Mouse (Mus musculus): ENCODE measurements around the gene Slbp. TPM values are rescaled to one million over a fixed set of nuclear protein-coding genes. Genes with fewer than 3 reads are reported as not detected.

Slbp gene
- total and polyA plus RNA-seq, 3 experiments = 233 to 731 (median 255) TPM

DNA sequence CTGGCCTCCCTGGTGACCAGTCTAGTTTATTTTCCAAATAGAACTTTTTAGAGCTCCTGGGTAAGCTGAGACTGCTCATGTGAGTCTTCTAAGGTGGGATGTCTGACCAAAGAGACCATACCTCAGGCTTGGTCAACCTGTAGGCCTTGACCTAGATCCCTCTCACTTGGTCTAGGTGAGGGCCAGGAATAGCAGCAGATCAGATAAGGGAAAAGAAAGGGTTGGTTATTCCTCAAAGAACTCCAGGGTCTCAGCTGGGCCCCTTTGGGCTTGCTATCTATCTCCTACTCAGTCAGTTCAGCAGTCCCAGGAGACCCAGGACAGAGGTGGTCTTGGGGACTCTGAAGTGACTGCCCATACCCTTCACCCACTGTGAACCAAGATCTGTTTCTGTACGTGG is 45.2 kb upstream of the Slbp start:
- Histone ChIP-seq H3K27ac (ENCODE audit: control insufficient read depth, low read depth, low read length) (no peak overlapping the region), H3K4me1 (ENCODE audit: control insufficient read depth in 1 of 2, insufficient read depth in 2 of 2, low read length in 2 of 2) (no peaks in the 10 kb centered on the region), H3K9ac (ENCODE audit: control insufficient read depth, low read depth, low read length, poor library complexity, severe bottlenecking) (no peak overlapping the region), H3K36me3 (ENCODE audit: control insufficient read depth in 1 of 2, insufficient read depth in 2 of 2, low read length in 2 of 2) (no peaks in the 10 kb centered on the region), H3K4me3 (ENCODE audit: control insufficient read depth in 1 of 2, insufficient read depth in 1 of 2, low read depth in 2 of 2, low read length in 2 of 2) (no peak overlapping the region), H3K79me2 (ENCODE audit: control insufficient read depth, insufficient read depth, low read length, poor library complexity) (no peaks in the 10 kb centered on the region), H3K27me3 (ENCODE audit: control insufficient read depth in 1 of 2, insufficient read depth in 2 of 2, low read length in 2 of 2) (peaks cover 2 to 11% of the 10 kb centered on the region in 2 experiments), H3K9me3 (replicated peaks; ENCODE audit: insufficient read depth, low read length) (no peaks in the 10 kb centered on the region)
- TF ChIP-seq MAZ (IDR thresholded peaks at IDR 0.05; ENCODE audit: low read depth, low read length) = no peak
- TF ChIP-seq GATA1 (IDR thresholded peaks at IDR 0.05; ENCODE audit: low read depth, low read length) = 0 out of 2 replicates have a peak, but pooled peaks have one; percentile 21
- DNase-seq (ENCODE audit: low read depth, low spot score) = no peak

GRCm38 (mm10) chr5:33696430-33696829 is 44.1 kb upstream of the Slbp start:
- no peaks in the 10 kb centered on the region for H3K9me3 ChIP-seq (replicated peaks; ENCODE audit: insufficient read depth, low read length)
- H3K36me3 ChIP-seq (ENCODE audit: control insufficient read depth in 1 of 2, insufficient read depth in 2 of 2, low read length in 2 of 2) = no peaks in the 10 kb centered on the region
- no peak overlapping the region for H3K9ac ChIP-seq (ENCODE audit: control insufficient read depth, low read depth, low read length, poor library complexity, severe bottlenecking)
- H3K4me1 ChIP-seq (ENCODE audit: control insufficient read depth in 1 of 2, insufficient read depth in 2 of 2, low read length in 2 of 2) = no peaks in the 10 kb centered on the region
- peaks cover 2 to 11% of the 10 kb centered on the region in 2 experiments for H3K27me3 ChIP-seq (ENCODE audit: control insufficient read depth in 1 of 2, insufficient read depth in 2 of 2, low read length in 2 of 2)
- TF ChIP-seq CHD2 (IDR thresholded peaks at IDR 0.05; ENCODE audit: low read length) (no peak), NELFE (IDR thresholded peaks at IDR 0.05; ENCODE audit: low read depth, low read length) (no peak), MAZ (IDR thresholded peaks at IDR 0.05; ENCODE audit: low read depth, low read length) (no peak), ZC3H11A (IDR thresholded peaks at IDR 0.05; ENCODE audit: low read depth, low read length) (no peak), GATA1 (IDR thresholded peaks at IDR 0.05; ENCODE audit: low read depth, low read length) (no peak), ETS1 (IDR thresholded peaks at IDR 0.05; ENCODE audit: low read depth, low read length) (no peak), BHLHE40 (IDR thresholded peaks at IDR 0.05; ENCODE audit: borderline replicate concordance, low read depth, low read length) (no peak), MAFK (IDR thresholded peaks at IDR 0.05; ENCODE audit: borderline replicate concordance, low read depth, low read length) (no peak), POLR2A (IDR thresholded peaks at IDR 0.05; ENCODE audit: control insufficient read depth in 1 of 2, insufficient read depth in 1 of 2, low read depth in 1 of 2, low read length in 2 of 2, poor library complexity in 1 of 2) (no peak), NRF1 (IDR thresholded peaks at IDR 0.05; ENCODE audit: insufficient read depth, low read depth, low read length, poor library complexity, severe bottlenecking) (no peak), MEF2A (IDR thresholded peaks at IDR 0.05; ENCODE audit: extremely low read depth, insufficient replicate concordance, low read depth, low read length, poor library complexity, severe bottlenecking) (no peak), MYB (IDR thresholded peaks at IDR 0.05; ENCODE audit: low read depth, low read length) (no peak)
- no peak for DNase-seq (ENCODE audit: low read depth, low spot score)
- no peak overlapping the region for H3K4me3 ChIP-seq (ENCODE audit: control insufficient read depth in 1 of 2, insufficient read depth in 1 of 2, low read depth in 2 of 2, low read length in 2 of 2)
- no peak overlapping the region for H3K27ac ChIP-seq (ENCODE audit: control insufficient read depth, low read depth, low read length)
- no peaks in the 10 kb centered on the region for H3K79me2 ChIP-seq (ENCODE audit: control insufficient read depth, insufficient read depth, low read length, poor library complexity)

DNA sequence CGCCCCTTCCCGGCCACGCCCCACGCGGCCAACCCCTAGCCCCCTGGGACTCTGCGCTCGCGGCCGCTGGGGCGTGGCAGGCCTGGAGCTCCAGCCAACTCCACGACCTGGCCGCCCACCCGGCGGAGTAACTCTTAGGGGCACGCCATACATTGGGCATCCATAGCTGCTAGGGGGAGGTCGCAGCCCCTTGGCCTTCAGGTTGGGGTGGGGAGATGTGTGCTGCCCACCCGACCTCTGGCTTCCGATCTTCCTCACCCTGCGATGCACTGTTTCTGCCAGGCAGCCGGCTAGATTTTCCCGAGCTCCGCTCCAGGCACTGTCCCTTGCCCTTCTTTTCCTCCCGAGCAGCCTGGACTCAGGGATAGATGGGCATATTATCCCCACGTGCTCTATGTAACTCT is 43.3 kb upstream of the Slbp start:
- H3K27ac ChIP-seq (ENCODE audit: control insufficient read depth, low read depth, low read length) = no peak overlapping the region
- DNase-seq (ENCODE audit: low read depth, low spot score) = no peak
- no peaks in the 10 kb centered on the region for H3K79me2 ChIP-seq (ENCODE audit: control insufficient read depth, insufficient read depth, low read length, poor library complexity)
- no peaks in the 10 kb centered on the region for H3K4me1 ChIP-seq (ENCODE audit: control insufficient read depth in 1 of 2, insufficient read depth in 2 of 2, low read length in 2 of 2)
- no peaks in the 10 kb centered on the region for H3K36me3 ChIP-seq (ENCODE audit: control insufficient read depth in 1 of 2, insufficient read depth in 2 of 2, low read length in 2 of 2)
- no peak overlapping the region for H3K4me3 ChIP-seq (ENCODE audit: control insufficient read depth in 1 of 2, insufficient read depth in 1 of 2, low read depth in 2 of 2, low read length in 2 of 2)
- no peak overlapping the region for H3K9ac ChIP-seq (ENCODE audit: control insufficient read depth, low read depth, low read length, poor library complexity, severe bottlenecking)
- TF ChIP-seq ELF1 (IDR thresholded peaks at IDR 0.05; ENCODE audit: low read depth, low read length) (no peak), MXI1 (IDR thresholded peaks at IDR 0.05; ENCODE audit: low read depth, low read length) (no peak), USF2 (IDR thresholded peaks at IDR 0.05; ENCODE audit: borderline replicate concordance in 1 of 2, insufficient read depth in 1 of 2, low read depth in 1 of 2, low read length in 2 of 2) (no peak), KAT2A (conservative IDR thresholded peaks at IDR 0.05; ENCODE audit: low read depth, low read length) (no peak)
- H3K9me3 ChIP-seq (replicated peaks; ENCODE audit: insufficient read depth, low read length) = no peaks in the 10 kb centered on the region
- H3K27me3 ChIP-seq (ENCODE audit: control insufficient read depth in 1 of 2, insufficient read depth in 2 of 2, low read length in 2 of 2) = peaks cover 2 to 11% of the 10 kb centered on the region in 2 experiments

Measured in MEL (cell line).